Mouse (Mus musculus): ENCODE measurements around the gene Arhgap22. TPM values are rescaled to one million over a fixed set of nuclear protein-coding genes. Genes with fewer than 3 reads are reported as not detected.

The Arhgap22 gene
- total RNA-seq, 2 experiments from 2014 or later: 1.5 to 2.1 TPM

DNA sequence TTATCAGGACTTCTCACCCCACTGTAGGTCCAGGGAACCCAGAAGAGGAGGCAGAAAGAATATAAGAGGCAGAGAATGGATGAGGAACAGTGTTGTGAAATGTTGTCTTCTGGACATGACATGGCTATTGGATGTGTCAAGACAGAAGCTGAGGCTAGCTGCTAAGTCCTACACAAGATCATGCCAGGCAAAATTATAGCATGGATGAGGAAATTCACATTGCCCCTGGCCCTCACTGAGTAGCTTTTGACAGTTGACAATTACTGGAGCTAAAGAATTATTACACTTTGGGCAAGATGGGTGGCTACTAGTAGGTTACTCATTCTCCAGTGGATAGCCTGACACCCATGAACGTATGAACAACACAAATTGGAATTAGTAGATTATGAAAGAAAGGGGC is 201.9 kb downstream of the Arhgap22 start:
- DNase-seq (ENCODE audit: low spot score): no peak
- intact Hi-C loops (cut with DNase I): no loop called here

DNA sequence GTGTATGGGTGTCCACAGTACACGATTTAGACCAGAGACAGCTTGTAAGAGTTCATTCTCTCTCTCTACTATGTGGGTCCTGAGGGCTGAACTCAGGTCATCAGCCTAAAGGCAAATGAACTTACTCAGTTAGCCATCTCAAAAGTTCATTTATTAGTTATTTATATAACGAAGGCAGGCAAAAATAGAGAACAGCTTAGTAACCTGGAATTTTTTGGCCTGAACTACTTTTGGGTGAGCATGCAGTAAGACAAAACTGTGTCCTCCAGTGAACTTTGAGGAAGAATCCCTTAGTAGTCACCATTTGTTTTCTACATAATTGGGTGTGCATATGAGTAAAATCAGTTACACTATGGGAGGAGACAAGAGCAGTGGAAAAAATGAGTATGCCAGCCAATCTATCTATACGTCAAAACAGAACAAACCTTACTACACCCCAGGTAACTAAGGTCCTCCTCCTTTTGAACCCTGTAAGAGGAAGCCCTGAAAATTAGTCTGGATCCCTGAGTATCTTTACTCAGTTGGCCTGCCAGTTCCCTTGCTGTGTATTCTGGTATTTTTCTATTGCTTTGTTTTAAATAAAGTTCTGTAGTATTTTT is 204.6 kb downstream of the Arhgap22 start:
- intact Hi-C loops (cut with DNase I): no loop called here
- DNase-seq (ENCODE audit: low spot score): no peak

Other genes starting within 250 kb of the Arhgap22 start
- under 1 TPM; 0.31 to 0.39 TPM for gene Lrrc18, start 222.6 kb upstream of the Arhgap22 start, total RNA-seq (2021)
- 1 to 10 TPM; 2.3 to 2.7 TPM for gene Wdfy4, start 28.5 kb upstream of the Arhgap22 start, total RNA-seq (2021)
- gene Mapk8, start 233.1 kb downstream of the Arhgap22 start, total RNA-seq (2021): 10 to 100 TPM; 31.7 to 32.4 TPM